Mouse (Mus musculus) c-Kit-positive CD71-positive TER-119-negative erythroid progenitor cells, embryonic 14.5 days (primary cell): Measurements from ENCODE around the gene Nubp2.

Experiments
- DNase-seq: peaks from one replicate; pipeline ENCODE4 v3.0.0-alpha.2; 2013; ENCODE audit warnings: low read depth

Gene Nubp2

GRCm38 (mm10) chr17:24894061-24894994 lies 8.2 kb upstream of the Nubp2 start:
- DNase-seq, result peak; percentile 25

GRCm38 (mm10) chr17:24893276-24893675 lies 7.1 kb upstream of the Nubp2 start:
- DNase-seq, result no peak

- DNase-seq, result no peak
These were observed 6.6 kb upstream of the Nubp2 start for GRCm38 (mm10) chr17:24892785-24893184.

- no peak for DNase-seq
These were observed 5.2 kb upstream of the Nubp2 start for GRCm38 (mm10) chr17:24891321-24891720.

GRCm38 (mm10) chr17:24890151-24891092 lies 4.3 kb upstream of the Nubp2 start:
- no peak for DNase-seq

- DNase-seq, result no peak
These were observed 2.7 kb upstream of the Nubp2 start for GRCm38 (mm10) chr17:24888862-24889261.

GRCm38 (mm10) chr17:24887291-24888080 lies 1.3 kb upstream of the Nubp2 start:
- no peak for DNase-seq

- DNase-seq, result no peak
These were observed 753 bp upstream of the Nubp2 start for GRCm38 (mm10) chr17:24886932-24887271.

GRCm38 (mm10) chr17:24885356-24886133 lies 604 bp downstream of the Nubp2 start:
- DNase-seq, result no peak

GRCm38 (mm10) chr17:24884391-24884790 lies 1.8 kb downstream of the Nubp2 start:
- no peak for DNase-seq

GRCm38 (mm10) chr17:24881738-24882440 lies 4.3 kb downstream of the Nubp2 start:
- DNase-seq, result peak; percentile 30

- DNase-seq, result no peak
These were observed 7.6 kb downstream of the Nubp2 start for GRCm38 (mm10) chr17:24878531-24878930.

GRCm38 (mm10) chr17:24878117-24878397 lies 8.1 kb downstream of the Nubp2 start:
- DNase-seq, result no peak

GRCm38 (mm10) chr17:24877336-24878116 lies 8.6 kb downstream of the Nubp2 start:
- DNase-seq, result no peak

GRCm38 (mm10) chr17:24874989-24875388 lies 11.2 kb downstream of the Nubp2 start:
- no peak for DNase-seq

GRCm38 (mm10) chr17:24874405-24874745 lies 11.8 kb downstream of the Nubp2 start:
- no peak for DNase-seq

GRCm38 (mm10) chr17:24873695-24874404 lies 12.3 kb downstream of the Nubp2 start:
- no peak for DNase-seq

- no peak for DNase-seq
These were observed 18.2 kb downstream of the Nubp2 start for GRCm38 (mm10) chr17:24867914-24868313.

- DNase-seq, result no peak
These were observed 20.4 kb downstream of the Nubp2 start, which contains the start of gene Igfals for GRCm38 (mm10) chr17:24865776-24866175. Gene Igfals (plus strand): TSS chr17:24865997.
